Mouse (Mus musculus): ENCODE data around the gene Phgdh. TPM values are rescaled to one million over a fixed set of nuclear protein-coding genes. Genes with fewer than 3 reads are reported as not detected.

The Phgdh gene
- polyA plus RNA-seq, 2 experiments = 121 to 207 TPM

DNA sequence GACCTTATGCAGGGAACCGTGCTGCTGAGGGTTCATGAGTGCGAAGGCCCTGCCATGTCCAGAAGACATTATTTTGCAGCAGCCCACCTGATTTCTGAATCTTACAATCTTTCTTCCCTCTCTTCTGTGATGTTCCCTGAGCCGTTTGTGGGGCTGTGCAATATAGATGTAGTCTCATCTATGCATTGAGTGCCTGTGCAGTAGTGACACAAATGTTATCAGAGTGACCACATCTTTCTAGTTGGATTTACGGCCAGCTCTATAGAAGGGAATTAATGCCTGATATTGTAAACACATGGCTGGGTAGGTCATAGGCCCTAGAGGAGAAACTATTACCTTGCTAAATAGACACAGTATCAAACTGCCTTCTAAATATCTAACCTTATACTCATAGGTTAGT is 39.5 kb downstream of the Phgdh start:
- TF ChIP-seq CTCF (IDR thresholded peaks at IDR 0.05; ENCODE audit: low read depth) (no peak), EP300 (IDR thresholded peaks at IDR 0.05; ENCODE audit: low read depth) (no peak)
- Histone ChIP-seq H3K27ac (no peak overlapping the region), H3K9me3 (ENCODE audit: control insufficient read depth, low read length) (no peaks in the 10 kb centered on the region), H3K27me3 (ENCODE audit: control insufficient read depth, insufficient read depth, low read length) (no peaks in the 10 kb centered on the region), H3K4me2 (ENCODE audit: low read depth) (no peak overlapping the region), H3K4me1 (replicated peaks; ENCODE audit: control insufficient read depth in 2 of 2, insufficient read depth in 2 of 2, low read length in 1 of 2) (no peaks in the 10 kb centered on the region), H3K4me3 (ENCODE audit: insufficient read depth in 1 of 2, low read depth in 2 of 2, low read length in 2 of 2) (no peak overlapping the region), H3K9ac (replicated peaks) (no peak overlapping the region), H3K36me3 (replicated peaks; ENCODE audit: control insufficient read depth, insufficient read depth, low read depth) (no peaks in the 10 kb centered on the region; the same call in 1 of the 2 replicates)
- ATAC-seq (ENCODE audit: insufficient read depth) = no peak
- DNase-seq (ENCODE audit: low read depth in 3 of 3, low spot score in 3 of 3) = no peak
- 45% methylated on average over 4 of the region's 4 CpGs for WGBS (ENCODE audit: insufficient replicate concordance)

DNA sequence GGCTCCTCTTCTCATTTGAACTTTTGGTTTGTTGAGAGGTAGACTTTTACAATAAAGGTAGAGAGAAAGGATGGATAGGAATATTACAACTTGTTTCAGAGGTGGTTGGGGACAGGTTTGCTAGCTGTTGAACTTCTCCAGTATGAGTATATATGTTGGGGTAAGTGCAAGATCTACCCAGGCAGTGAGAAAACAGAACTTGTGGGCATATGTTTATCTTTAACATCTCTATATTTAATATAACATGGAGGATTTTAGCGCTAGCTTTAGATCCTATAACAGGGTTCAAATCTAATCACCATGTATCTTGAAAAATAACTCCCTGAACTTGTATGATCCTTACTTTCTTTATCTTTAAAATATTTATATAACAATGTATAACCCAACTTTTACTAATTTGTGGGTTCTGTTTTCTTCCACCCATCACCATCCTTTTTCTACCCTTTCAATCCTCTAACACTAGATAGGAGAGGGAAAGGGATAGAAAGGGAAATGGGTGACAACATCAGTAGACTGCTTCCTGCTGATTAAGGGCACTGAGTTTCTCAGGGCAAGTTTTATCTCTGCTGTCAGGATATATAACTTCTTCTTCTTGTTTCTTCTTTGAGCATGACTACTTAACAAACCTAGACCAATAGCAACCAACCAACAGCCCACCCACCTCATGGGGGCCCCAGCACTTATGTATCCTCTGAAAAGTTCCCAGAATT is 40.2 kb downstream of the Phgdh start:
- Histone ChIP-seq H3K4me2 (ENCODE audit: low read depth) (no peak overlapping the region), H3K27ac (no peak overlapping the region), H3K4me1 (replicated peaks; ENCODE audit: control insufficient read depth in 2 of 2, insufficient read depth in 2 of 2, low read length in 1 of 2) (no peaks in the 10 kb centered on the region), H3K9ac (replicated peaks) (no peak overlapping the region), H3K27me3 (ENCODE audit: control insufficient read depth, insufficient read depth, low read length) (no peaks in the 10 kb centered on the region), H3K9me3 (ENCODE audit: control insufficient read depth, low read length) (no peaks in the 10 kb centered on the region), H3K4me3 (ENCODE audit: insufficient read depth in 1 of 2, low read depth in 2 of 2, low read length in 2 of 2) (no peak overlapping the region), H3K36me3 (replicated peaks; ENCODE audit: control insufficient read depth, insufficient read depth, low read depth) (no peaks in the 10 kb centered on the region; the same call in 1 of the 2 replicates)
- DNase-seq (ENCODE audit: low read depth in 3 of 3, low spot score in 3 of 3) = no peak
- WGBS (ENCODE audit: insufficient replicate concordance) = 17% methylated on average over 1 of the region's 1 CpGs
- TF ChIP-seq EP300 (IDR thresholded peaks at IDR 0.05; ENCODE audit: low read depth) (no peak), CTCF (IDR thresholded peaks at IDR 0.05; ENCODE audit: low read depth) (no peak)
- no peak for ATAC-seq (ENCODE audit: insufficient read depth)

DNA sequence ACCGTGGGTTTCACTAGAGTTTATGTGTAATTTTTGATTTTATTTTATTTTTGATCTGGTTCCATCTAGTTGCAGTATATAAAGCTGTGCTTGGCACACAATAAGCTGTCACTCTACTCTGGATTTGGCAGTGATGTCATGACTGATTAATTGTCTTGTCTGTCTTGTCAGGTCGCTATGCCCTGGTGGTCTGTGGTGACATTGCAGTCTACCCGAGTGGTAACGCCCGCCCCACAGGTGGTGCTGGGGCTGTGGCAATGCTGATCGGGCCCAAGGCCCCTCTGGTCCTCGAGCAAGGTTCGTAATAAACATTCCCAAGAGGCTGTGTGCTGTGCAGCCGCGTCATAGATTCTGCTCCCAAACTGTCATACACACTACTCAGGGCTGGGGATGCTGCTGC is 43.8 kb downstream of the Phgdh start:
- Histone ChIP-seq H3K27ac (no peak overlapping the region), H3K9ac (replicated peaks) (no peak overlapping the region), H3K4me2 (ENCODE audit: low read depth) (no peak overlapping the region), H3K4me3 (ENCODE audit: insufficient read depth in 1 of 2, low read depth in 2 of 2, low read length in 2 of 2) (no peak overlapping the region), H3K36me3 (replicated peaks; ENCODE audit: control insufficient read depth, insufficient read depth, low read depth) (no peaks in the 10 kb centered on the region), H3K9me3 (ENCODE audit: control insufficient read depth, low read length) (no peaks in the 10 kb centered on the region), H3K27me3 (ENCODE audit: control insufficient read depth, insufficient read depth, low read length) (no peaks in the 10 kb centered on the region), H3K4me1 (replicated peaks; ENCODE audit: control insufficient read depth in 2 of 2, insufficient read depth in 2 of 2, low read length in 1 of 2) (no peaks in the 10 kb centered on the region)
- DNase-seq (ENCODE audit: low read depth in 3 of 3, low spot score in 3 of 3) (no peak), ATAC-seq (ENCODE audit: insufficient read depth) (no peak)
- TF ChIP-seq EP300 (IDR thresholded peaks at IDR 0.05; ENCODE audit: low read depth) (no peak), CTCF (IDR thresholded peaks at IDR 0.05; ENCODE audit: low read depth) (peak; percentile 17; the same call in 1 of the 2 replicates)
- WGBS (ENCODE audit: insufficient replicate concordance) = 57% methylated on average over 10 of the region's 10 CpGs

DNA sequence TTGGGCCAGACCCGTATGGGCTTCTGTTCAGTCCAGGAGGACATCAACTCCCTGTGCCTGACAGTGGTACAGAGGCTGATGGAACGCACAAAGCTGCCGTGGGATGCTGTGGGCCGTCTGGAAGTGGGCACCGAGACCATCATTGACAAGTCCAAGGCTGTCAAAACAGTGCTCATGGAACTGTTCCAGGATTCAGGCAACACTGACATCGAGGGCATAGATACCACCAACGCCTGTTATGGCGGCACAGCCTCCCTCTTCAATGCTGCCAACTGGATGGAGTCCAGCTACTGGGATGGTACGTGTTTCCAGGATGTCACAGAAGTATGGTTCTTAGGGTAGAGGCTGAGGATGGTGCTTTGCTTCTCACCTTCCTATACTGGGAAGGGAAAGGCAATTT is 48.7 kb downstream of the Phgdh start:
- Histone ChIP-seq H3K4me2 (ENCODE audit: low read depth) (no peak overlapping the region), H3K4me1 (replicated peaks; ENCODE audit: control insufficient read depth in 2 of 2, insufficient read depth in 2 of 2, low read length in 1 of 2) (no peaks in the 10 kb centered on the region), H3K9ac (replicated peaks) (no peak overlapping the region), H3K36me3 (replicated peaks; ENCODE audit: control insufficient read depth, insufficient read depth, low read depth) (no peaks in the 10 kb centered on the region), H3K27me3 (ENCODE audit: control insufficient read depth, insufficient read depth, low read length) (no peaks in the 10 kb centered on the region), H3K4me3 (ENCODE audit: insufficient read depth in 1 of 2, low read depth in 2 of 2, low read length in 2 of 2) (no peak overlapping the region), H3K9me3 (ENCODE audit: control insufficient read depth, low read length) (no peaks in the 10 kb centered on the region), H3K27ac (no peak overlapping the region)
- ATAC-seq (ENCODE audit: insufficient read depth) = no peak
- WGBS (ENCODE audit: insufficient replicate concordance) = 69% methylated on average over 9 of the region's 9 CpGs
- no peak for TF ChIP-seq EP300 (IDR thresholded peaks at IDR 0.05; ENCODE audit: low read depth)
- TF ChIP-seq CTCF (IDR thresholded peaks at IDR 0.05; ENCODE audit: low read depth) = no peak
- DNase-seq (ENCODE audit: low read depth in 3 of 3, low spot score in 3 of 3) = no peak

DNA sequence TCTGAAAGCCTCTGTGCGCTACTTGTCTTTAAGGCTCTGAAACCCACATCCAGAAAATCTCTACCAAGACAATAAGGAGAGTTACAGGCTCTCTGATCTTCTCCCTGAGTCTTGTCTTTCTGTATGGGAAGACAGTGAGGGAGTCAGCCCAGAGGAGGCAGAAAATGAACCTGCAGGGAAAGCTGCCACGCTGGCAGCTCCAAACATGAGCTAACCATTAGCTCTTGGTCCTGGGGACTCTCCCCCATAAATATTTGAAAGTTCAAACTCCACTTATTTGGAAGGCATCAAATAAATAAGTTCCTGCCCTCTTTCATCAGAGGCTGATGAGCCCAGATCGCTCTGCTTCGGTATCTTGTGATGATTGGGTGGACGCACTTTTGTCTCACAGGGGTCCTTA is 56.6 kb downstream of the Phgdh start:
- 75% methylated on average over 5 of the region's 5 CpGs for WGBS (ENCODE audit: insufficient replicate concordance)
- ATAC-seq (ENCODE audit: insufficient read depth) = no peak

More for the DNA sequence above, 56.6 kb downstream of the Phgdh start:
- H3K4me3 ChIP-seq (ENCODE audit: insufficient read depth in 1 of 2, low read depth in 2 of 2, low read length in 2 of 2) = no peak overlapping the region
- no peaks in the 10 kb centered on the region for H3K36me3 ChIP-seq (replicated peaks; ENCODE audit: control insufficient read depth, insufficient read depth, low read depth)
- DNase-seq (ENCODE audit: low read depth in 3 of 3, low spot score in 3 of 3) = no peak
- no peak overlapping the region for H3K9ac ChIP-seq (replicated peaks)
- no peaks in the 10 kb centered on the region for H3K9me3 ChIP-seq (ENCODE audit: control insufficient read depth, low read length)
- H3K4me1 ChIP-seq (replicated peaks; ENCODE audit: control insufficient read depth in 2 of 2, insufficient read depth in 2 of 2, low read length in 1 of 2) = peaks cover 0 to 17% of the 10 kb centered on the region in 2 experiments; a peak in 2 of 4 replicates
- TF ChIP-seq CTCF (IDR thresholded peaks at IDR 0.05; ENCODE audit: low read depth) (no peak), EP300 (IDR thresholded peaks at IDR 0.05; ENCODE audit: low read depth) (no peak)
- no peak overlapping the region for H3K27ac ChIP-seq
- no peaks in the 10 kb centered on the region for H3K27me3 ChIP-seq (ENCODE audit: control insufficient read depth, insufficient read depth, low read length)
- peak overlapping the region; percentile 20; the same call in 1 of the 2 replicates for H3K4me2 ChIP-seq (ENCODE audit: low read depth)
